Mouse (Mus musculus): ENCODE measurements around the gene Plbd2. TPM values are rescaled to one million over a fixed set of nuclear protein-coding genes. Genes with fewer than 3 reads are reported as not detected.
A peak's percentile ranks its signal among the peaks of the same experiment; 100 is the strongest.

The Plbd2 gene
- polyA plus RNA-seq, 1 experiment, result 22.8 TPM

- Histone ChIP-seq H3K27ac (replicated peaks; ENCODE audit: low read depth, low read length) (no peak overlapping the region), H3K4me1 (ENCODE audit: control insufficient read depth, insufficient read depth, insufficient read length, low read length) (no peaks in the 10 kb centered on the region), H3K4me3 (ENCODE audit: insufficient read depth, low read depth, low read length) (peak overlapping the region; percentile 27)
Measured at GRCm38 (mm10) chr5:120439887-120440670, 63.3 kb downstream of the Plbd2 start.

- no peak overlapping the region for H3K27ac ChIP-seq (replicated peaks; ENCODE audit: low read depth, low read length)
Measured at GRCm38 (mm10) chr5:120438991-120439710, 64.3 kb downstream of the Plbd2 start.

GRCm38 (mm10) chr5:120438469-120438868 is 65.0 kb downstream of the Plbd2 start:
- no peak overlapping the region for H3K4me3 ChIP-seq (ENCODE audit: insufficient read depth, low read depth, low read length)
- no peaks in the 10 kb centered on the region for H3K4me1 ChIP-seq (ENCODE audit: control insufficient read depth, insufficient read depth, insufficient read length, low read length)
- no peak overlapping the region for H3K27ac ChIP-seq (replicated peaks; ENCODE audit: low read depth, low read length)

More at GRCm38 (mm10) chr5:120438991-120439710, 64.3 kb downstream of the Plbd2 start:
- H3K4me3 ChIP-seq (ENCODE audit: insufficient read depth, low read depth, low read length), result no peak overlapping the region
- no peaks in the 10 kb centered on the region for H3K4me1 ChIP-seq (ENCODE audit: control insufficient read depth, insufficient read depth, insufficient read length, low read length)

- Histone ChIP-seq H3K4me1 (ENCODE audit: control insufficient read depth, insufficient read depth, insufficient read length, low read length) (no peaks in the 10 kb centered on the region), H3K4me3 (ENCODE audit: insufficient read depth, low read depth, low read length) (no peak overlapping the region), H3K27ac (replicated peaks; ENCODE audit: low read depth, low read length) (no peak overlapping the region)
Measured at GRCm38 (mm10) chr5:120437986-120438385, 65.4 kb downstream of the Plbd2 start.

GRCm38 (mm10) chr5:120437539-120437938 is 65.9 kb downstream of the Plbd2 start:
- Histone ChIP-seq H3K4me3 (ENCODE audit: insufficient read depth, low read depth, low read length) (no peak overlapping the region), H3K27ac (replicated peaks; ENCODE audit: low read depth, low read length) (no peak overlapping the region), H3K4me1 (ENCODE audit: control insufficient read depth, insufficient read depth, insufficient read length, low read length) (no peaks in the 10 kb centered on the region)

GRCm38 (mm10) chr5:120436885-120437495 is 66.4 kb downstream of the Plbd2 start:
- H3K4me3 ChIP-seq (ENCODE audit: insufficient read depth, low read depth, low read length), result no peak overlapping the region; the same call in 1 of the 2 replicates
- no peaks in the 10 kb centered on the region for H3K4me1 ChIP-seq (ENCODE audit: control insufficient read depth, insufficient read depth, insufficient read length, low read length)
- H3K27ac ChIP-seq (replicated peaks; ENCODE audit: low read depth, low read length), result no peak overlapping the region

- peak overlapping the region; percentile 25 for H3K4me3 ChIP-seq (ENCODE audit: insufficient read depth, low read depth, low read length)
- H3K27ac ChIP-seq (replicated peaks; ENCODE audit: low read depth, low read length), result no peak overlapping the region
- no peaks in the 10 kb centered on the region for H3K4me1 ChIP-seq (ENCODE audit: control insufficient read depth, insufficient read depth, insufficient read length, low read length)
Measured at GRCm38 (mm10) chr5:120435731-120436501, 67.5 kb downstream of the Plbd2 start.

- Histone ChIP-seq H3K4me3 (ENCODE audit: insufficient read depth, low read depth, low read length) (no peak overlapping the region), H3K4me1 (ENCODE audit: control insufficient read depth, insufficient read depth, insufficient read length, low read length) (no peaks in the 10 kb centered on the region), H3K27ac (replicated peaks; ENCODE audit: low read depth, low read length) (no peak overlapping the region)
Measured at GRCm38 (mm10) chr5:120435006-120435681, 68.3 kb downstream of the Plbd2 start.

GRCm38 (mm10) chr5:120434231-120434735 is 69.1 kb downstream of the Plbd2 start:
- H3K4me3 ChIP-seq (ENCODE audit: insufficient read depth, low read depth, low read length), result no peak overlapping the region
- no peaks in the 10 kb centered on the region for H3K4me1 ChIP-seq (ENCODE audit: control insufficient read depth, insufficient read depth, insufficient read length, low read length)
- no peak overlapping the region for H3K27ac ChIP-seq (replicated peaks; ENCODE audit: low read depth, low read length)

Other genes starting within 250 kb of the Plbd2 start
- gene Lhx5, start 71.9 kb downstream of the Plbd2 start, polyA plus RNA-seq (2012; ENCODE audit: insufficient read depth, insufficient read length, missing spikeins), result not detected in 2 replicates
- gene Sdsl, start 30.8 kb downstream of the Plbd2 start, polyA plus RNA-seq (2012; ENCODE audit: insufficient read depth, insufficient read length, missing spikeins), result 22.0 and 25.5 TPM in 2 replicates
- not detected in 2 replicates for gene Sds, start 27.1 kb downstream of the Plbd2 start, polyA plus RNA-seq (2012; ENCODE audit: insufficient read depth, insufficient read length, missing spikeins)
- 4.3 and 5.7 TPM in 2 replicates for gene Slc8b1, start 7.5 kb upstream of the Plbd2 start, polyA plus RNA-seq (2012; ENCODE audit: insufficient read depth, insufficient read length, missing spikeins)
- 28.6 and 39.1 TPM in 2 replicates for gene Tpcn1, start 85.0 kb upstream of the Plbd2 start, polyA plus RNA-seq (2012; ENCODE audit: insufficient read depth, insufficient read length, missing spikeins)
- gene Iqcd, start 85.4 kb upstream of the Plbd2 start, polyA plus RNA-seq (2012; ENCODE audit: insufficient read depth, insufficient read length, missing spikeins), result not detected in 2 replicates
- gene Rita1, start 109.0 kb upstream of the Plbd2 start, polyA plus RNA-seq (2012; ENCODE audit: insufficient read depth, insufficient read length, missing spikeins), result 11.3 and 15.3 TPM in 2 replicates
- gene Ddx54, start 109.1 kb upstream of the Plbd2 start, polyA plus RNA-seq (2012; ENCODE audit: insufficient read depth, insufficient read length, missing spikeins), result 10.3 and 13.0 TPM in 2 replicates
- not detected in 2 replicates for gene Cfap73, start 130.6 kb upstream of the Plbd2 start, polyA plus RNA-seq (2012; ENCODE audit: insufficient read depth, insufficient read length, missing spikeins)
- not detected in 2 replicates for gene Rasal1, start 145.2 kb upstream of the Plbd2 start, polyA plus RNA-seq (2012; ENCODE audit: insufficient read depth, insufficient read length, missing spikeins)
- gene Dtx1, start 208.3 kb upstream of the Plbd2 start, polyA plus RNA-seq (2012; ENCODE audit: insufficient read depth, insufficient read length, missing spikeins), result 0.52 TPM in 1 of 2 replicates, not detected in the other
- 0.96 and 1.2 TPM in 2 replicates for gene Oas2, start 246.2 kb upstream of the Plbd2 start, polyA plus RNA-seq (2012; ENCODE audit: insufficient read depth, insufficient read length, missing spikeins)